Mouse (Mus musculus) ES-E14 (cell line): ENCODE results near the gene Mapk1. TPM values are rescaled to one million over a fixed set of nuclear protein-coding genes. Genes with fewer than 3 reads are reported as not detected.

Experiments used
- DNase-seq: peaks from one replicate; pipeline ENCODE4 v3.0.0-alpha.2; 2013; ENCODE audit warnings: low read depth, low spot score
- H3K27ac ChIP-seq: 2 replicates; pipeline ENCODE4 v1.5.1; 2012; ENCODE audit warnings: low read depth, mild to moderate bottlenecking, low read length, moderate library complexity, mixed read lengths; ENCODE audit not compliant: poor library complexity, insufficient read depth, severe bottlenecking
- H3K36me3 ChIP-seq: 2 replicates; pipeline ENCODE4 v1.6.1; 2012; ENCODE audit warnings: mild to moderate bottlenecking, low read length, moderate library complexity, mixed read lengths; ENCODE audit not compliant: control insufficient read depth, poor library complexity, insufficient read depth, severe bottlenecking
- H3K4me1 ChIP-seq, 2 experiments: fragments of 150-350 bp in 1 of 2; sonication (generic) in 1 of 2; 2 replicates each; pipeline ENCODE4 v1.6.1; 2012; ENCODE audit warnings: low read length in 2 of 2, mild to moderate bottlenecking in 1 of 2, mixed read lengths in 1 of 2; ENCODE audit not compliant: control insufficient read depth in 2 of 2, insufficient read depth in 2 of 2, poor library complexity in 1 of 2
- H3K4me3 ChIP-seq, 2 experiments: fragments of 150-350 bp in 1 of 2; sonication (generic) in 1 of 2; 2 replicates each; pipeline ENCODE4 v1.5.1; 2012; ENCODE audit warnings: low read length in 2 of 2, low read depth in 1 of 2, mild to moderate bottlenecking in 1 of 2, mixed read lengths in 1 of 2; ENCODE audit not compliant: insufficient read depth in 1 of 2, poor library complexity in 1 of 2, severe bottlenecking in 1 of 2
- H3K9ac ChIP-seq: 2 replicates; pipeline ENCODE4 v1.6.1; 2012; ENCODE audit warnings: low read depth, mild to moderate bottlenecking, low read length, mixed read lengths; ENCODE audit not compliant: poor library complexity, insufficient read depth, severe bottlenecking
- H3K9me3 ChIP-seq: fragments of 150-350 bp; sonication (generic); 2 replicates; pipeline ENCODE4 v1.6.1; 2012; ENCODE audit warnings: low read depth, mild to moderate bottlenecking, low read length; ENCODE audit not compliant: control insufficient read depth, insufficient read depth
- CHD2 ChIP-seq: IDR thresholded peaks from 2 replicates; pipeline ENCODE4 v1.6.1; 2014; ENCODE audit warnings: mild to moderate bottlenecking, low read depth, low read length, inconsistent platforms
- HCFC1 ChIP-seq: IDR thresholded peaks from 2 replicates; pipeline ENCODE4 v1.6.1; 2012; ENCODE audit warnings: low read length, inconsistent platforms, borderline replicate concordance; ENCODE audit not compliant: insufficient read depth
- MAFK ChIP-seq: IDR thresholded peaks from 2 replicates; pipeline ENCODE4 v1.6.1; 2014; ENCODE audit warnings: mild to moderate bottlenecking, low read depth, low read length, inconsistent platforms; ENCODE audit not compliant: insufficient read depth
- ZC3H11A ChIP-seq: IDR thresholded peaks from 2 replicates; pipeline ENCODE4 v1.6.1; 2012; ENCODE audit warnings: low read depth, mild to moderate bottlenecking, inconsistent platforms, low read length, borderline replicate concordance
- ZNF384 ChIP-seq: IDR thresholded peaks from 2 replicates; pipeline ENCODE4 v1.6.1; 2012; ENCODE audit warnings: low read depth, low read length, inconsistent platforms
- in situ Hi-C, 2 experiments: fragments of 600-800 bp; cut with MboI; formaldehyde crosslinking; loops; one replicate each; pipeline ENCODE4 v1.15.1; 2025; ENCODE audit warnings: low sequenced_read_pairs in 2 of 2, inconsistent platforms in 1 of 2; ENCODE audit not compliant: unreplicated experiment in 2 of 2
- total RNA-seq: library from RNA; depleted of rRNA; stranded (reverse); fragments of 300-350 nt; gene quantifications from 2 replicates; pipeline ENCODE4 v1.2.3, GENCODE M21; 2012

The Mapk1 gene
- total RNA-seq, 1 experiment, result 136 TPM

- no peak overlapping the region for H3K27ac ChIP-seq
- in situ Hi-C loops, result no loop called here
- no peak overlapping the region for H3K9ac ChIP-seq
- H3K9me3 ChIP-seq, result no peaks in the 10 kb centered on the region
- no peak for DNase-seq
- H3K4me1 ChIP-seq, result peaks cover 0 to 3% of the 10 kb centered on the region in 2 experiments; a peak in 1 of 4 replicates
- peaks cover 4% of the 10 kb centered on the region; the same call in 1 of the 2 replicates for H3K36me3 ChIP-seq
- no peak overlapping the region for H3K4me3 ChIP-seq
- TF ChIP-seq ZNF384, result no peak
- no peak for TF ChIP-seq CHD2
- no peak for TF ChIP-seq MAFK
- TF ChIP-seq ZC3H11A, result no peak
- no peak for TF ChIP-seq HCFC1
These were observed 26.9 kb downstream of the Mapk1 start for GRCm38 (mm10) chr16:17010036-17010435.

DNA sequence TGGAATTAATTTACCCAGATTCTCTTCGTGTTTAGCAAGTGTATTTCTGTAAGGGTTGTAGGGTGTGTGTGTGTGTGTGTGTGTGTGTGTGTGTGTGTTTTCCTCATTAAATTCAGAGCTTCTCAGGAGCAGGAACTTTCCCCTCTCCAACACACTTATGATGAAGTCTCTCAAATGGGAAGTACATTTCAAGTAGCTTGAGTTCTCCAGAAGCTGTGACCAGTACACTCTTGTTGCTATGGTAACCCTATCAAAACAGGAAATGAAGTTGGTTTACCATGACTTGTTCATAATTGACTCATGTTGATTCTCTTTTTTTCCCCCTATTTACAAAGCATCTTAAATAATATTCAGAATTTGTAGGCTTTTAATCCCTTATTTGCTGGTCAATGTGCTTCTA lies 29.4 kb downstream of the Mapk1 start:
- peaks cover 9% of the 10 kb centered on the region; the same call in 1 of the 2 replicates for H3K36me3 ChIP-seq
- no peak overlapping the region for H3K4me3 ChIP-seq
- peaks cover 0 to 3% of the 10 kb centered on the region in 2 experiments; a peak in 1 of 4 replicates for H3K4me1 ChIP-seq
- no peaks in the 10 kb centered on the region for H3K9me3 ChIP-seq
- no peak overlapping the region for H3K27ac ChIP-seq
- in situ Hi-C loops, result no loop called here
- TF ChIP-seq HCFC1, result no peak
- TF ChIP-seq MAFK, result no peak
- no peak for TF ChIP-seq ZC3H11A
- no peak for TF ChIP-seq CHD2
- TF ChIP-seq ZNF384, result no peak
- no peak overlapping the region for H3K9ac ChIP-seq
- no peak for DNase-seq

DNA sequence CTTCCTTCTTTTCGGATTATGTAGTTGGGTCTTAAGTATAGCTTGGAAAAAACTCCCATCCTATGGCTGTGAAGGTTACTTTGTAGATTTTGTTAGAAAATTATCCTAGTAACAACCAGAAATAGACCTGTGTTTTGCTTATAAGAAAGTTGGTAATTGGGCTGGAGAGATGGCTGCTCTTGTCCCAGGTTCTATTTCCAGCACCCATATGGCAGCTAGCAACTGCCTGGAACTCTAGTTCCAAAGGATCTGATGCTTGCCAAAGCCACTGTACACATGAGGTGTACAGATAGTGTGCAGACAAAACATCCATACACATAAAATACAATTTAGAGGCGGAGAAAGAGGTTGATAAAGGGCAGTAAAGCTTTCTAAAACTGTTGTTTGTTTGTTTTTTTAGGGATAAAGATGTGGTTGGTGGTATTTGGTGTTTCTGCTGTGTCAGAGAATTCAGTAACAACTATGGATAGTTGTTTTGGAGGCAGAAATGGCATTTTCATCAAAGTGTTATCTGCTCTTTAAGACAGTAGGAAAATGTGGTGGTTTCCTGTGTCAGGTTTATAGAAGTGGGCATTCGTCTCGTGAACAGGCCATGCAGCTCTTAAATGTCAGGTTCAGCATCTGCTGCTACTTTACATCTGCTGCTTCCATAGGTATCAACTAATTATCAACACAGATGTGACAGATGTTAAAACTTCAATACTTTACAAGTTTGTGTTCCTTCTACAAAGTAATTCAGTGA lies 32.1 kb downstream of the Mapk1 start:
- peaks cover 14% of the 10 kb centered on the region for H3K36me3 ChIP-seq
- H3K4me3 ChIP-seq, result no peak overlapping the region
- in situ Hi-C loops, result no loop called here
- no peak for DNase-seq
- no peaks in the 10 kb centered on the region for H3K9me3 ChIP-seq
- no peak overlapping the region for H3K27ac ChIP-seq
- H3K4me1 ChIP-seq, result no peaks in the 10 kb centered on the region
- H3K9ac ChIP-seq, result no peak overlapping the region
- TF ChIP-seq ZNF384 (no peak), CHD2 (no peak), ZC3H11A (no peak), HCFC1 (no peak)

DNA sequence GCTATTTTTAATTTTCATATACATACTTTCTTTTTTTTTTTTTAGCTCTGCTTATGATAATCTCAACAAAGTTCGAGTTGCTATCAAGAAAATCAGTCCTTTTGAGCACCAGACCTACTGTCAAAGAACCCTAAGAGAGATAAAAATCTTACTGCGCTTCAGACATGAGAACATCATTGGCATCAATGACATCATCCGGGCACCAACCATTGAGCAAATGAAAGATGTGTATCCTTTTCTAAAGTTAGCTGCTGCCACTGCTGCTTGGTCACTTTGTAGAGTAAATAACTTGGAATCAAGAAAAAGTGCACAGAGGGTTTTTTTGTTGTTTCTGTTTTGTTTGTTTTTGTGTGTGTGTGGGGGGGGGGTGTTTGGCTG lies 32.7 kb downstream of the Mapk1 start:
- peaks cover 14% of the 10 kb centered on the region for H3K36me3 ChIP-seq

More for the DNA sequence above, 32.7 kb downstream of the Mapk1 start:
- Histone ChIP-seq H3K4me3 (no peak overlapping the region), H3K9ac (no peak overlapping the region), H3K9me3 (no peaks in the 10 kb centered on the region), H3K27ac (no peak overlapping the region), H3K4me1 (no peaks in the 10 kb centered on the region)
- no peak for TF ChIP-seq CHD2
- no peak for TF ChIP-seq MAFK
- no peak for TF ChIP-seq ZNF384
- no peak for TF ChIP-seq HCFC1
- TF ChIP-seq ZC3H11A, result no peak
- in situ Hi-C loops, result no loop called here
- DNase-seq, result no peak
